Mouse (Mus musculus) adrenal gland, adult 18-20 months (tissue): ENCODE measurements around the gene Eomes. TPM values are rescaled to one million over a fixed set of nuclear protein-coding genes. Genes with fewer than 3 reads are reported as not detected.
A peak's percentile ranks its signal among the peaks of the same experiment; 100 is the strongest.

Experiments used
- DNase-seq, 2 experiments: peaks; one replicate each; pipeline ENCODE4 v3.0.0; 2021 to 2022; ENCODE audit warnings: low spot score in 2 of 2
- long read RNA-seq, 2 experiments: library from polyadenylated mRNA; stranded (forward); transcript quantifications; one replicate each; pipeline ENCODE4 v2.0.0; 2021
- total RNA-seq, 2 experiments: library from RNA; stranded (reverse); gene quantifications; 1 replicate in 1 of 2; 2 replicates in 1 of 2; pipeline ENCODE4 v1.2.3; 2021

Eomes gene
- under 1 TPM; 0.38 to 0.56 TPM for total RNA-seq
- long read RNA-seq, experiment 1, partial matches to known transcripts = 0 of 1 reads
- long read RNA-seq, experiment 1, other reads (novel, unspliced or antisense) = 0 of 1 reads
- long read RNA-seq, experiment 2 = 0 reads

- DNase-seq = no peak
Observed at GRCm38 (mm10) chr9:118477961-118478360, at the start of gene Eomes. Gene Eomes, plus strand, starts transcription at chr9:118478212.

- DNase-seq = no peak
Observed at GRCm38 (mm10) chr9:118444809-118445208, 33.2 kb upstream of the Eomes start.

- no peak for DNase-seq
Observed at GRCm38 (mm10) chr9:118449336-118449735, 28.7 kb upstream of the Eomes start.

GRCm38 (mm10) chr9:118453427-118453826, 24.6 kb upstream of the Eomes start:
- DNase-seq = no peak

GRCm38 (mm10) chr9:118455188-118455845, 22.7 kb upstream of the Eomes start:
- no peak for DNase-seq

GRCm38 (mm10) chr9:118456405-118456804, 21.6 kb upstream of the Eomes start:
- DNase-seq = no peak

GRCm38 (mm10) chr9:118458039-118458438, 20.0 kb upstream of the Eomes start:
- no peak for DNase-seq

GRCm38 (mm10) chr9:118464031-118464430, 14.0 kb upstream of the Eomes start:
- no peak for DNase-seq

GRCm38 (mm10) chr9:118468301-118468700, 9.7 kb upstream of the Eomes start:
- DNase-seq = no peak

- no peak for DNase-seq
Observed at GRCm38 (mm10) chr9:118469272-118469671, 8.7 kb upstream of the Eomes start.

- DNase-seq = no peak
Observed at GRCm38 (mm10) chr9:118471296-118471695, 6.7 kb upstream of the Eomes start.

GRCm38 (mm10) chr9:118476211-118476765, 1.7 kb upstream of the Eomes start:
- no peak for DNase-seq

- no peak for DNase-seq
Observed at GRCm38 (mm10) chr9:118476766-118477271, 1.2 kb upstream of the Eomes start.

GRCm38 (mm10) chr9:118477281-118477931, 606 bp upstream of the Eomes start:
- no peak for DNase-seq

GRCm38 (mm10) chr9:118478458-118478838, 436 bp downstream of the Eomes start:
- peak in 1 of 2 experiments; percentile 31 for DNase-seq

- peak; percentile 38 to 43 for DNase-seq
Observed at GRCm38 (mm10) chr9:118478839-118479507, 961 bp downstream of the Eomes start.

- DNase-seq = no peak
Observed at GRCm38 (mm10) chr9:118479508-118480291, 1.7 kb downstream of the Eomes start.

- no peak for DNase-seq
Observed at GRCm38 (mm10) chr9:118480292-118480690, 2.3 kb downstream of the Eomes start.

GRCm38 (mm10) chr9:118482210-118482609, 4.2 kb downstream of the Eomes start:
- no peak for DNase-seq

GRCm38 (mm10) chr9:118486361-118487095, 8.5 kb downstream of the Eomes start:
- no peak for DNase-seq
